Mouse (Mus musculus): ENCODE data around the gene Prpsap1.

Gene Prpsap1

GRCm38 (mm10) chr11:116493795-116494252 is at the start of gene Prpsap1:
Prpsap1 (minus strand) TSS chr11:116494202.
- DNase-seq = peak; percentile 84

DNA sequence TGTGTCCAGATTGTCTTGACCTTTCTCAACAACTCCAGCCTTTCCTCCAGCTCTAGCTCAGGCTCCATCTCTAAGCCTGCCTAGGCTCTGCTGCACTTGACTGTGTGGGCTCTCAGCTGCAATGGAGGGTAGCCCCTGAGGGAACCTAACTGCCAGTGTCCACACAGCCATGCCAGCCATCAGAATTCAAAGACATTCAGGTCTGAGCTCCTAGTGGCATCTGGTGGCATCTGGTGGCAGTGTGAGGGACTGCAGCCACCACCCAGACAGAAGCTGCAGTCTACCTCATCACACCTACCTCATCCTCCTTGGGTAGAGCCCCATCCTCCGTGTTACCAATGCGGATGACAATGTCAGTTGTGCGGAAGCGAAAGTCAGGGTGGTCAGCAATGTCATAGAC is 49.1 kb upstream of the Prpsap1 start:
- peak; percentile 71 for DNase-seq

- no peak for DNase-seq
Measured at GRCm38 (mm10) chr11:116541183-116541582, 47.2 kb upstream of the Prpsap1 start.

- no peak for DNase-seq
Measured at GRCm38 (mm10) chr11:116538142-116538735, 44.2 kb upstream of the Prpsap1 start.

- no peak for DNase-seq
Measured at GRCm38 (mm10) chr11:116537388-116537787, 43.4 kb upstream of the Prpsap1 start.

DNA sequence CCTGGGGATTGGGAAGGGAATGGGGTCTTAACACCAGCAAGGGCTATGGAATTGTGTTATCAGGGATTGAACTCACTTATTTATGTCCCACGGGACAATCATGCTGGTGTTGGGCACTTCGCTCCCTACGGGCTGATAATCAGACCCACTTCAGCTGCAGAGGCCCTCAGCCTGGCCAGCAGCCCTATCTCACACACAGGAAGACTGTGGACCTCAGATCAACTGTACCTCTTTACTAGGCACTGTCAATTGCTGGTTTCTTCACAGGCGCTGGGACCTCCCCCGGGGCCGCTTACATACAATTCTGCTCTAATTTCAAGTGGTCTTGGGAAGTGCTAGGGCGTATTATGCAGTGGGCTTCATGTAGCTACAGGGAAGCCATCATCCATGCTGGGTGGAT is 42.7 kb upstream of the Prpsap1 start:
- DNase-seq = no peak

GRCm38 (mm10) chr11:116534154-116534865 is 40.3 kb upstream of the Prpsap1 start:
- peak; percentile 90 for DNase-seq

GRCm38 (mm10) chr11:116533341-116534153 is 39.5 kb upstream of the Prpsap1 start:
- peak; percentile 54 for DNase-seq

DNA sequence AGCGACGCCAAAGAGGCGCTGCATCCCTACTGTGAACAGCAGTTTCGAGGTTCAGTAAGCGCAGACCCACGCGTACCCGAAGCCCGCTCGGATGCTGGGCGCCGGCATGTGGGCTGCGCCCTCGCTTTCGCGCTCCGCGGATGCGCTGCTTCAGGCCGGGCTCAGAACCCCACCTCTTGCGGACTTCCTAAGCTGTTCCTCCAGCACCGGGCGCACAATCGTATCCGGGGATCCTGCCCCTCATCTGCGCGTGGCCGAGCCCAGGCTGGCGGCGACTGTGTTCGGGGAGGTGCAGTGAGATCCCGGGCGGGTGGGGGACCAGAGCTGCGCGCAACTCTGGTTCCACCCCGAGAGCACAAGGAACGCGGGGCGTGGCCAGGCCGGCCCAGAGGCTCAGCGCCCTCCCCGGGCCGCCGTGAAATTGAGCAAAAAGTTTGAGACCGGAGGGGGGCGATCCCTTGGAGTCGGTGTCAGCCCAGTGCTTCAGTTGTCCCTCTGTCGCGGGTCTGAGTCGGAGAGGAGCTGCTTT is 38.9 kb upstream of the Prpsap1 start:
- DNase-seq = peak; percentile 74

GRCm38 (mm10) chr11:116532262-116532809 is 38.3 kb upstream of the Prpsap1 start:
- DNase-seq = peak; percentile 69

DNA sequence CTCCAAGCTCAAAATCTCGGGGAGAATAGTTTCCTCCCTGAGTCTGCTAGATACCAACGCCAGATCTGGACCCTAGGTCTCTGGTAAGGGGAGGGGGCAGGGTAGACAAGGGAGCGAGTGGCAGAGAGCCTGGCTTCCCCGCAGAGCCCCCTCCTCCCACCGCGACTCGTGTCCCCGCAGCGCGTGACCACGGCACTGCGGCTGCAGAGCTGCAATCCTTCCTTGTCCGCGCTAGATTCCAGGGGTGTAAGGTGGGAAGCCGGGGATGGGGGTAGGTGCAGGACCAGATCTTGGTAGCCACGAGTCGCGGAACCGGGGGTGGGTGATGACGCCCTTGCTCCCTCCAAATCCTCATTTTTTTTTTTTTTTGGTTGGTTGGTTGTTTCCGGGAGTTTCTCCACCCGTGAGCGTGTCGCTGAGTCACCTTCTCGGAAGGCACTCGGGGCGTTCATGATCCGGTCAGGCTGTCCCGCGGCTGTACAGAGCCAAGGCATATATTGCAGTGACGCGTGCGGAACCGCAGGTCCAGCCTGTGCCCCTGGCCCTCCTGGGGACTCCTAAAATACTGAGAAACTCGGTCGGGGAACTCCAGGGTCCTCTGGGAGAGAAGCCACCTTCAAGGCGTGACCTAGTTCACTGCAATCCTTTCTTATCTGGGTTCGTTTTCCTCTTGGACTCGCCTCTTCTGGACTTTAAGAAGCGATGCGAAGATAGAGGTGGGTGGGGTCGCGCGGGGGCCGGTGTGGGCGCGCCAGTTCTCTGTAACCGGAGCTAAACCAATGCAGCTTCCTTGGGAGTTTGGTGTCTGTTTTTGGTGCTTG is 37.6 kb upstream of the Prpsap1 start:
- DNase-seq = peak; percentile 58

GRCm38 (mm10) chr11:116530187-116531147 is 36.5 kb upstream of the Prpsap1 start, which contains the start of gene Sphk1:
Sphk1 (plus strand) TSS chr11:116530925.
- peak; percentile 95 for DNase-seq

GRCm38 (mm10) chr11:116528636-116529320 is 34.8 kb upstream of the Prpsap1 start:
- DNase-seq = peak; percentile 51

DNA sequence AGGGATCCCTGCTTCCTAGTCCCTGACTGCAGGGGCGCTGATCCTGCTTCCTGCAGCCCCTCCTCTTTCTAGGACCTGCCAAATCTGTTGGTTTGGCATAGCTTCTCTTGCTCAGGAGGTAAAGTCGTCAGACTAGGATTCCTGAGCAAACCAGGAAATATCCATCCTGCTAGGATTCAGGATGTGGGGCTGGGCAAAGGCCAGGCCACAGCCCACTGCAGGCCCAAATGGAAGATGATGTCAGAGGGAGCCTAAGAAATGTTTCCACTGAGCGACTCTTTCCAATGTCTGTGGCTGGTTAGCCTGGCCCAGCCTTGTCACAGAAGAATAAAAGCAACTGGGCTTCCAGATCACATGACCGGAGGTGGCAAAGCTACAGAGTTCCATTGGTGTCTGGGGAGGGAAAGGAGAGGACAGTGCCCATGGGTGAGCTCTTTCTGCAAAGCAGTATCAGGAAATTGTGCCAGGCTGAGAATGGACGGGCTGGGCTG is 29.7 kb upstream of the Prpsap1 start:
- no peak for DNase-seq

DNA sequence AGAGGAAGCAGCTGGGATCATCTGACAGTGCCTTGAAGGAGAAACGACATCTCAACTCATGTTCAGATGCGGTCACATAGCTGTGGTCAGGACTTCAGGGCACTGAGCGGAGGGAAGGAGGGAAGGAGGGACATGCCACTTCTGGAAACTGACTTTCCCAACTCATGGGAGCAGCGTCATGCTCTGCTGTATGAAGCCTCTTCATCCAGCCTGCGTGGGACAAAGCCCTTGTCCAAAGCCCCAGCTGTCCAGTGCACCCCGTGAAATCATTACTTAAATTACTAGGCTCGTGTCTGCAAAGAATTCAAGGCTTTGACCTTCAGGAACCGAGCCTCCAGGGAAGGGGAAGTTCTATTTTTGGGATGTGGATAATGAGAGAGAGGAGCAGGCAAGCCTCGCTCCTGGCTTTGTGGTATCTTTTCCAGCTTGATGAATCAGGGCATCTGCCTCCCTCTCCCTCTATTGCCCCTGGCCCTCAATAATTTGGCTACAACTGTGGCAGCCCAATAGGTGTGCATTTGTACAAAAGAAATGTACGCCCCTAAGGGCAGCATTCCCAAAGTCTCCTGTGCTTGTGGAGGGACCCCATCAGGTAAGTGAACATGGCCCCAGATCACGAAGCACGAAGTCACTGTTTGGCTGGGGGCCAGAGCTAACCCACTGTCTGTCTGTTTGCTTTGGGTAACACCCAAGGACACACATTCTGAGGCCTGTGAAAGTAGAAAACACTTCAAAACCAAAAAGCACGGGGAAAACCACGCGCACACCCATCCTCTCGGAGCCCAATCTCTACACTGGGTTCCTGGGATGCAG is 29.1 kb upstream of the Prpsap1 start:
- DNase-seq = no peak

GRCm38 (mm10) chr11:116522046-116522445 is 28.0 kb upstream of the Prpsap1 start:
- no peak for DNase-seq

GRCm38 (mm10) chr11:116521143-116521542 is 27.1 kb upstream of the Prpsap1 start:
- peak; percentile 38 for DNase-seq

- DNase-seq = no peak
Measured at GRCm38 (mm10) chr11:116518482-116518881, 24.5 kb upstream of the Prpsap1 start.

Measured in retina, postnatal 1 day (tissue).